ENCODE assay signal across 12 mouse cellular contexts in genomic region chr2:93654336-93655055, GRCm38 (mm10). TPM values are rescaled to one million over a fixed set of nuclear protein-coding genes. Genes with fewer than 3 reads are reported as not detected.
"Had no signal": no experiment of that assay in that cellular context is flagged by ENCODE, and none has a peak within 500 bp of the region (broad histone marks: within the 10 kb centered on the region; RNA-seq: fewer than 3 reads in every experiment).

No protein-coding gene starts in this region.

- H3K27ac ChIP-seq: kidney, embryonic 15.5 days; limb, embryonic 15.5 days; liver, embryonic 13.5 days; neural tube, embryonic 15.5 days; stomach, postnatal 0 days had no signal

- DNase-seq: kidney, postnatal 14 days; layer of hippocampus, postnatal 36 days; liver, embryonic 13.5 days; lung, adult 18-20 months; midbrain, embryonic 14.5 days; right cerebral cortex, adult 18-20 months; thymus, postnatal 4 days had no signal

- H3K9ac ChIP-seq: kidney, embryonic 15.5 days; limb, embryonic 15.5 days; liver, embryonic 13.5 days; neural tube, embryonic 15.5 days had no signal

- H3K9me3 ChIP-seq: kidney, embryonic 15.5 days; limb, embryonic 15.5 days; liver, embryonic 13.5 days; neural tube, embryonic 15.5 days had no signal

- H3K36me3 ChIP-seq: kidney, embryonic 15.5 days; limb, embryonic 15.5 days; liver, embryonic 13.5 days; neural tube, embryonic 15.5 days had no signal

- H3K4me1 ChIP-seq: kidney, embryonic 15.5 days; liver, embryonic 13.5 days; neural tube, embryonic 15.5 days had no signal

- H3K4me2 ChIP-seq: kidney, embryonic 15.5 days; limb, embryonic 15.5 days; liver, embryonic 13.5 days; neural tube, embryonic 15.5 days had no signal

- H3K4me3 ChIP-seq: kidney, embryonic 15.5 days; limb, embryonic 15.5 days; liver, embryonic 13.5 days; myocyte; neural tube, embryonic 15.5 days had no signal

RNA-seq across cellular contexts. Expression of gene Alx4, which starts 12.3 kb away (rescaled TPM):
- polyA plus RNA-seq: myocyte had no signal
